Mouse (Mus musculus) heart, adult 10 weeks (tissue): ENCODE data around the gene Arap2. TPM values are rescaled to one million over a fixed set of nuclear protein-coding genes. Genes with fewer than 3 reads are reported as not detected.

Source experiments
- polyA plus RNA-seq: library from polyadenylated mRNA; stranded (reverse); fragments of 350-450 nt; fragmentation: Illumina TruSeq; extraction: RNeasy Lipid Tissue Mini Kit (QIAGEN cat#74804); gene quantifications from one replicate; pipeline ENCODE4 v1.2.3, GENCODE M21; 2014; ENCODE audit warnings: low read depth, low replicate concordance

Arap2 gene
- polyA plus RNA-seq = 11.0 TPM

DNA sequence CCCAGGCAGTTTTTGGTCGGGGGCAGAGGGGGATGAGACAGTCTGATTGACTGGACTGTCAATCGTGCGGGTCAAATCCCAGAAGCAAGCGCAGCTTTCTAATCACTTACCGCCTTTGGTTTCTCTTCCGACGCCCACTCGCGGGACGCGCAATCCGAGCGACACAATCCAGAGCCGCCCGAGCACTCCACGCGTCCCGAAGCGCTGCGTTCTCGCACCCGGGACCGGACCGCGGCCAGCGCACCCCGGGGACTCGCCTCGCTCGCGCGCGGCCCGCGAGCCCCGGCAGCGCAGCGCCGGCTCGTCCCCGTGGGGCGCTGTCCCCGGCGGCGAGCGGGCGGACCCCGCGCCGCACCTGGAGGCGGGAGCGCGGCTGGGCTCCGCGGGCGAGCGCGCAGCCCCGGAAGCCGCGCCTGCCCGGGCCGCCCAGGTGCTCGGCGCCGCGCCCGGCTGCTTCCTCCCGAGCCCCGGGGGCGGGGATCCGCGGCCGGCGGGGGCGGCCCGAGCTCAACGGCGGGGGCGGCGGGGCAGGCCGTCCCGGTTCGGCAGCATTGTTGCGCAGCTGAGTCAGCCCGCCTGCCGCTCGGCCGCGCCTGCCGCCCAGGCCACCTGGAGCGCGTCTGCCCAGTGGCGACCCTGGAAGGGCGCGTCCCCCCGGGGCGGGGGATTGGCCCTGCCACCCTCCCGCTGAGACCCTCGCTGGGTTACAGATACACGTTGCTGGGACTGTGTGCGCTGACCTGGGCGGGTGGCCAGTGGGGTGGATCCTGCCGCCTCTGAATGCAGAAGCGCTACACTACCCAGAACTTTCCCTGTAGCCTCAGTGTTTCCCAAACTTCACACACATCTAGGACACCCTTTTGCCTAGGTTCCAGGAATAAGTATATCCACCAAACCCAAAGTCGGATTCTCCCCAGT, at the start of gene Arap2:
Arap2 (minus strand) TSS at position 376 of the 918 bp plus-strand sequence.

DNA sequence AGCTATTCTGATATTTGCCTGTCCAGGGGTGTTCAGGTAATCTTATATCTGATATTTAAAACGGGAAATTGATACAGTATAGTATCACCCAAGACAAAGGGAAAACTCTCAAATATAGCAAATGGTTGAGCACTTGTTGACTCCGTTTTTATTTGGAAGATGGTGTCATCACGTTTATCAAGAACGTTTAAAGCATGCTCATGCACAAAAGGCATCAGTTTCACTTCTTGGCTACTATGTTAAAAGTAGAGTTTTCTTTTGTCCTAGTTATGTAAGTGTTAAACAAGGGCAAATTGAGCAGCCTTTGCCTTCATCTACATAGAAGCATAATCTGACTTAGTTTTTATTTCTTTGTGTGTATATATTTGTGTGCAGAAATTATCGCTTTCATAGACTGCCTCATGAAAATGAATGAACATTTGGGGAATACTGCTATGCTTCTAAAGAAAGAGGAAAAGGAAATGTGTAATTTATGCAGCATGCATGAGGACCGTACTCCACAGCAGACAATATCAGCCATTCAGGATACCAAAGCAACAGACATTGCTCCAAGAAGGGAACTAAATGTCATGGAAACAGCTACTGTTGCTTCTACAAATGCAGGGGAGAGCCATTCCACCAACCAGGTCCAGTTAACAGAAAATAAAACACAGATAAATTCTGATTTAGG, 47.6 kb upstream of the Arap2 start, which contains the start of gene Dthd1:
Dthd1 (plus strand) TSS at position 422 of the 670 bp plus-strand sequence.

Other genes starting within 250 kb of the Arap2 start
- not detected for gene Dthd1, start 47.7 kb upstream of the Arap2 start, polyA plus RNA-seq